Mouse (Mus musculus) limb, embryonic 12.5 days (tissue): ENCODE measurements around the gene Dgkq. TPM values are rescaled to one million over a fixed set of nuclear protein-coding genes. Genes with fewer than 3 reads are reported as not detected.

ENCODE experiments used
- ATAC-seq: fragments of 200-750 bp; cut with Nextera tagmentation; 2 replicates; pipeline ENCODE4 v1.8.0; 2017; ENCODE audit warnings: low read depth, moderate TSS enrichment; ENCODE audit not compliant: insufficient number of reproducible peaks, insufficient read depth, low FRiP score, low TSS enrichment
- H3K27ac ChIP-seq: fragments of 300-500 bp; sonication (generic); 2 replicates; pipeline ENCODE4 v1.5.1; 2016; ENCODE audit warnings: mild to moderate bottlenecking, moderate library complexity
- H3K27me3 ChIP-seq: fragments of 300-500 bp; sonication (generic); 2 replicates; pipeline ENCODE4 v1.6.1; 2016; ENCODE audit warnings: mild to moderate bottlenecking, moderate library complexity
- H3K36me3 ChIP-seq: fragments of 300-500 bp; sonication (generic); 2 replicates; pipeline ENCODE4 v1.6.1; 2016; ENCODE audit warnings: mild to moderate bottlenecking, moderate library complexity
- H3K4me1 ChIP-seq: fragments of 300-500 bp; sonication (generic); replicated peaks from 2 replicates; pipeline ENCODE4 v1.6.1; 2016
- H3K4me2 ChIP-seq: fragments of 300-500 bp; sonication (generic); 2 replicates; pipeline ENCODE4 v1.6.1; 2016; ENCODE audit warnings: mild to moderate bottlenecking, moderate library complexity
- H3K4me3 ChIP-seq: fragments of 300-500 bp; sonication (generic); replicated peaks from 2 replicates; pipeline ENCODE4 v1.5.1; 2016; ENCODE audit warnings: mild to moderate bottlenecking
- H3K9ac ChIP-seq: fragments of 300-500 bp; sonication (generic); replicated peaks from 2 replicates; pipeline ENCODE4 v1.6.1; 2016; ENCODE audit warnings: mild to moderate bottlenecking, moderate library complexity
- H3K9me3 ChIP-seq: fragments of 300-500 bp; sonication (generic); 2 replicates; pipeline ENCODE4 v1.6.1; 2016; ENCODE audit warnings: mild to moderate bottlenecking, moderate library complexity
- WGBS: fragments of 180-500 bp; shearing (Covaris S2); methylation state at CpG from one replicate; pipeline ENCODE4 v1.1.7; 2016; 5-methylcytosine and 5-hydroxymethylcytosine counted together
- polyA plus RNA-seq: library from polyadenylated mRNA; unstranded; fragments of >200 nt; fragmentation: Nextera tagmentation; extraction: Ambion mirVana; gene quantifications from 2 replicates; pipeline ENCODE4 v1.2.1, GENCODE M21; 2016

Dgkq gene
- polyA plus RNA-seq, 1 experiment from 2014 or later, result 17.6 TPM

DNA sequence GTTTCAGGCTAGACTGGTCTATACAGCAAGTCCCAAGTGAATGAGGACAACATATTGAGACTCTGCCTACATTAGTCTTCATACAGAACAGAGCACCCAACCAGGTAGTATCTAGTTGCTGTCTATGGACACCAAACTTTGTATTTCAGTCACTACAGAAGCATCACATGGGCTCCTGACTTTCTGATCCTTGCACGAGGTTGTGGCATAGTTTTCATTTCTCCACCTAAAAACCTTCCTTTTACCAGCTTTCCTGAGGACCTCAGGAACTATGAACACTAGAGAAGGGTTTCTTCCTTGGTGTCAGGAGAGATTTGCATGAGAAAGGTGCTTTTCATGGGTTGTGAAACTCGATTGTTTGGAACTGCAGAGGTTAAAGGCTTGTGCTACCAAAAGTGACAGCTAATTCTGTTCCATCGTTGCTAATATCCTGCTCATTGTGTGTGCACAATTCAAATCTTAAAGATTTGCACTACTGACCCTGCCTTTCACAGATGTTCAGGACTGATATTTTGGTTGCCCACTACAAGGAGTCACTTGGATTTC is 1.0 kb downstream of the Dgkq start:
- no peaks in the 10 kb centered on the region for H3K27me3 ChIP-seq
- no peaks in the 10 kb centered on the region for H3K9me3 ChIP-seq
- peak overlapping the region; percentile 75 for H3K4me2 ChIP-seq
- peak overlapping the region; percentile 53 for H3K4me3 ChIP-seq
- H3K9ac ChIP-seq, result peak overlapping the region; percentile 76
- peak overlapping the region; percentile 93 for H3K27ac ChIP-seq
- no peak for ATAC-seq
- peaks cover 23% of the 10 kb centered on the region for H3K36me3 ChIP-seq
- peaks cover 10% of the 10 kb centered on the region for H3K4me1 ChIP-seq
- WGBS, result 15% methylated on average over 3 of the region's 3 CpGs

GRCm38 (mm10) chr5:108667370-108667769 is 2.1 kb downstream of the Dgkq start:
- no peak overlapping the region for H3K27ac ChIP-seq
- H3K36me3 ChIP-seq, result peaks cover 13% of the 10 kb centered on the region
- peaks cover 5% of the 10 kb centered on the region; the same call in 1 of the 2 replicates for H3K27me3 ChIP-seq
- 78% methylated on average over 2 of the region's 2 CpGs for WGBS
- no peak overlapping the region for H3K9ac ChIP-seq
- H3K4me2 ChIP-seq, result no peak overlapping the region
- no peaks in the 10 kb centered on the region for H3K9me3 ChIP-seq
- peaks cover 10% of the 10 kb centered on the region for H3K4me1 ChIP-seq
- ATAC-seq, result no peak
- H3K4me3 ChIP-seq, result no peak overlapping the region

DNA sequence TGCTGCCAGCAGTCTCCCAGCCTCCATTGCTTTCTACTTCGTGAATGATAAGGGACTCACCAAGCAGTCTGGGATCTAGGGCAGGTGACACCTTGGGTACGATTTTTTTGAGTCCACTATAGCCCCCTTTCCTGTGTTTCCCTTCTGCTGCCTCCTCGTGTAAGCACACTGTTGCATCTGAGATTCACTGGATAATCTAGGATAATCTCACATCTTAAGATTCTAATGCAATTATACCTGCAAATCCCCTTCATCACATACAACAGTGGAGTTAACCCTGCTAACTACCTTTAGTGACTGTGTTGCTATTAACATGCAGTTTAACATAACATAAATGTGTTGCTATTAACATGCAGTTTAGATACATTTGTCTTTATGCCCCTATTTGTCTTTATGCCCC is 4.4 kb downstream of the Dgkq start:
- peaks cover 12% of the 10 kb centered on the region for H3K4me1 ChIP-seq
- no peak for ATAC-seq
- H3K4me3 ChIP-seq, result no peak overlapping the region
- no peak overlapping the region for H3K4me2 ChIP-seq
- H3K27ac ChIP-seq, result no peak overlapping the region
- H3K9me3 ChIP-seq, result no peaks in the 10 kb centered on the region
- H3K36me3 ChIP-seq, result no peaks in the 10 kb centered on the region
- H3K27me3 ChIP-seq, result peaks cover 5% of the 10 kb centered on the region; the same call in 1 of the 2 replicates
- WGBS, result 44% methylated on average over 3 of the region's 3 CpGs
- no peak overlapping the region for H3K9ac ChIP-seq

- WGBS, result 86% methylated on average over 4 of the region's 4 CpGs
- H3K9ac ChIP-seq, result no peak overlapping the region
- H3K9me3 ChIP-seq, result no peaks in the 10 kb centered on the region
- H3K27me3 ChIP-seq, result peaks cover 5% of the 10 kb centered on the region; the same call in 1 of the 2 replicates
- peaks cover 19% of the 10 kb centered on the region for H3K4me1 ChIP-seq
- no peak overlapping the region for H3K4me3 ChIP-seq
- H3K27ac ChIP-seq, result no peak overlapping the region
- peaks cover under 1% of the 10 kb centered on the region; the same call in 1 of the 2 replicates for H3K36me3 ChIP-seq
- no peak overlapping the region for H3K4me2 ChIP-seq
- ATAC-seq, result no peak
Measured at GRCm38 (mm10) chr5:108662772-108663171, 6.7 kb downstream of the Dgkq start.

DNA sequence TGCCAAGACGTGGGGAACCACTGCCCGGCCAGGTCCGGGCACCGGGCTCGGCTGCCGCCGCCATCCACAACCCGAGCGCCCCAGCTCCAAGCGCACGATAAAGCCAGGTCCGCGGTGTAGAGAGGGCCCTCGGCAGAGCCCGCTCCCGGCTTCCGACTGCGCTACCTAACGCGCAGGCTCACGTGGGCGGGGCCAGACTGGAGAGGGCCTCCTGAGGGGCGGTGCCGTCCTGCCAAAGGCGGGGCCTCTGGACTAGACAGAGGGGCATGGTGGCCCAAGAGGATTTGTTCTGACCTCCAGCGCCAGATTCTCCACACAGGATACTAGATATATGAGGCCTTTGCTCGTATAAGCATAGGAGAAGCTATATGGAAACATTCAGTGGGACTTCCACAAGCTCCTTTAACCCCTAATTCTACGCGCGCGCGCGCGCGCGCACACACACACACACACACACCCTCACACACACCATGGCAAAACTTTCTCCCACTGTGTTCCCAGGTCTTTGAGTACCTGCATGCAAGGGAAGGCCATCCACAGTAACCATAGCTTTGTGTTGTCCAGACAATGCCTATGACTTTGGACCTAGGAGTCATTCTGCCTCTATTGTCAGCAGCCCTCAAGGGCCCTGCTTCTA is 8.7 kb downstream of the Dgkq start:
- ATAC-seq, result peak; percentile 94
- peak overlapping the region; percentile 23; the same call in 1 of the 2 replicates for H3K27ac ChIP-seq
- peak overlapping the region; percentile 90 for H3K4me2 ChIP-seq
- peaks cover 5% of the 10 kb centered on the region; the same call in 1 of the 2 replicates for H3K27me3 ChIP-seq
- peak overlapping the region; percentile 83 for H3K4me3 ChIP-seq
- peak overlapping the region; percentile 88 for H3K9ac ChIP-seq
- H3K4me1 ChIP-seq, result peaks cover 19% of the 10 kb centered on the region
- WGBS, result 13% methylated on average over 36 of the region's 36 CpGs
- no peaks in the 10 kb centered on the region for H3K9me3 ChIP-seq
- H3K36me3 ChIP-seq, result peaks cover 21% of the 10 kb centered on the region

DNA sequence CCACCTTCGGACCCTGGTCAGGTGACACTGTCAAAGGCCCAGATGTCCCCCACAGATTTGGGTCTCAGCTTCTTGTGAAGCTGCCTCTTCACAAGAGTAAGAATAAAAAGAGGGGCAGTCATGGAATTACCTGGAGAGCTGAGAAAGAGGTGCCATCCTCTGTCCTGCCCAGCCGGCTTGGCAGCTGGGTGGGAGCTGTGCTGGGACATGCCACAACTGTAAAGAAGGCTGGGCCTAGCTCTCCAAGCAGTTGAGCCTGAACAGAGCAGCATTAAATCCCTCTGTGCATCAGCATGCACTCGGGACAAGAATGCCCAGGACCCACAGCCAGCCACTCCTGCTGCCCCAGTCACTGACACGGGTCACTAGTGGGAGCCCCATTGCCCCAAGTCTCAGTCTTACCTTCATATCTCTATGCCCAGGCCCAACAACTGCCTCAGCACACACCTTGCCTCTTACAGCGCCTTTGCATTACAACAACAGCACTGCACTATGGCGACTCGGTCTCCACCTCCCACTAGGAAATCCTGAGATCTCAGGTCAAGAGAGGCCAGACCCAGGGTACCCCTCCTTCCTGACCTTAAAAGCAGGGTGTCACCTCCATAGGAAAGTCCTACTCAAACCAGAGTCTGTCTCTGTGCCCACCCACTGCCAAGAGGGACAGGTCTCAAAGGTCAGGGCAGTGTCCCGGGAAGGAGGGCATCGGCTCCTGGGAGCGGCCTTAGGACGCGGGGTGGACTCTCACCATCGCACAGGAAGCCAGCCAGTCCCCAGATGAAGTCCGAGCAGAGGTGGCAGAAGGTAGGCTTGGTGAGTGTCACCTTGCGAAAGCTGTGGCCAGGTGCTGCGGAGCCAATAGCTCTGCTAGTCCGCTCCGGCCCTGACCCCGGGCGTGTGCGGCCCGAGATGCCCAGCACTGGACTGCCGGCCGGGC is 9.5 kb downstream of the Dgkq start, which contains the start of gene Idua:
Gene Idua, plus strand, starts transcription at position 634 of the 934 bp plus-strand sequence.
- Histone ChIP-seq H3K36me3 (peaks cover 29% of the 10 kb centered on the region), H3K27me3 (peaks cover 5% of the 10 kb centered on the region; the same call in 1 of the 2 replicates), H3K4me1 (peaks cover 19% of the 10 kb centered on the region), H3K9me3 (no peaks in the 10 kb centered on the region), H3K4me3 (peak within 1 kb of the TSS; percentile 83), H3K4me2 (peak within 1 kb of the TSS; percentile 90), H3K27ac (peak within 1 kb of the TSS; percentile 23; the same call in 1 of the 2 replicates), H3K9ac (peak within 1 kb of the TSS; percentile 88)
- WGBS, result 9% methylated on average over 24 of the region's 24 CpGs
- peak; percentile 21 for ATAC-seq

GRCm38 (mm10) chr5:108658611-108659010 is 10.9 kb downstream of the Dgkq start:
- Histone ChIP-seq H3K4me2 (no peak overlapping the region), H3K27ac (no peak overlapping the region), H3K36me3 (peaks cover 43% of the 10 kb centered on the region), H3K4me3 (no peak overlapping the region), H3K9me3 (no peaks in the 10 kb centered on the region), H3K9ac (no peak overlapping the region), H3K27me3 (peaks cover 5% of the 10 kb centered on the region; the same call in 1 of the 2 replicates), H3K4me1 (peaks cover 19% of the 10 kb centered on the region)
- ATAC-seq, result no peak
- 91% methylated on average over 1 of the region's 1 CpGs for WGBS

DNA sequence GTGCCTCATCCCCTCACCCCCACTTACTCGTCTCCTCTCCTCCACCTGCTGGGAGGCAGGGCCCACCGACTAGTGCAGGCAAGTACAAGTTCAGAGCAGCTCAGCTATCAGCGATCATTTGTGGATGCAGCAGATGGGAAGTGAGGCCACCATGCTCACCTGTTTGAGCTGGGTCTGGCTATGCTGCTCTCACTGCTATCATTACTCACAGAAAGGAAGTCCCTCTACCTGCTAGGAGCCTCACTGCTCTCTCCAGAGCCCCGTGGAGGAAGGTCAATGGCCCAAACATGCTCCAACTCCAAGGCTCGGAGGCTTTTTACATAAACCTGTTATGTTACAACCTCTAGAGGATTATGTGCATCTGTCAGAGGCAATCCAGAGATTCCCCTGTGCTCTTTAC is 12.1 kb downstream of the Dgkq start:
- H3K4me3 ChIP-seq, result no peak overlapping the region
- ATAC-seq, result no peak
- 79% methylated on average over 5 of the region's 5 CpGs for WGBS
- no peaks in the 10 kb centered on the region for H3K9me3 ChIP-seq
- H3K9ac ChIP-seq, result no peak overlapping the region
- H3K36me3 ChIP-seq, result peaks cover 55% of the 10 kb centered on the region
- H3K4me1 ChIP-seq, result peaks cover 19% of the 10 kb centered on the region
- H3K27ac ChIP-seq, result no peak overlapping the region
- H3K4me2 ChIP-seq, result no peak overlapping the region
- H3K27me3 ChIP-seq, result no peaks in the 10 kb centered on the region

- Histone ChIP-seq H3K27me3 (no peaks in the 10 kb centered on the region), H3K9me3 (no peaks in the 10 kb centered on the region), H3K4me2 (no peak overlapping the region), H3K4me3 (no peak overlapping the region), H3K27ac (no peak overlapping the region), H3K9ac (no peak overlapping the region), H3K36me3 (peaks cover 59% of the 10 kb centered on the region), H3K4me1 (peaks cover 18% of the 10 kb centered on the region)
- no peak for ATAC-seq
- WGBS, result 93% methylated on average over 15 of the region's 15 CpGs
Measured at GRCm38 (mm10) chr5:108655891-108656650, 13.4 kb downstream of the Dgkq start.

DNA sequence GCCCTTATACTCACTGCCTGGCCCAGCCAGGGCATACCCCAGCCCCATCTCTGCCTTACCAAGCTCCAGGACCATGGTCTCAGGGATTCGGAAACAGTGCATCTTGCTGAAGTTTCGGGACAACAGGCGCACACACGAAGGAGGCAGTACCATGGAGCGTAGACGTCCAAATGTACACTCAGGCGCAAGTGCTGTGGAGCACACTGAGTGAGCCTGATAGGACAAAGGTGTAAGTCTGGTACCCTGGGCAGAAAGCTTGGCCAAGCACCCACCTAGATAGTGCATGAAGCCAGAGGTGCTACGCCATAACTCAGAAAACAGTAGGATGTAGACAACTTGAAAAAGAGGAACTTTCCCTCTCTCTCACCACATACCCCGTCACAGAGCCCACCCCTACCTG is 14.1 kb downstream of the Dgkq start:
- H3K4me1 ChIP-seq, result peaks cover 16% of the 10 kb centered on the region
- peaks cover 59% of the 10 kb centered on the region for H3K36me3 ChIP-seq
- H3K27me3 ChIP-seq, result no peaks in the 10 kb centered on the region
- 95% methylated on average over 9 of the region's 9 CpGs for WGBS
- no peaks in the 10 kb centered on the region for H3K9me3 ChIP-seq
- no peak overlapping the region for H3K4me3 ChIP-seq
- H3K27ac ChIP-seq, result no peak overlapping the region
- H3K4me2 ChIP-seq, result no peak overlapping the region
- H3K9ac ChIP-seq, result no peak overlapping the region
- ATAC-seq, result no peak
